Mouse (Mus musculus): Measurements from ENCODE around the gene Anxa4.
A peak's percentile ranks its signal among the peaks of the same experiment; 100 is the strongest.

Anxa4 gene

GRCm38 (mm10) chr6:86752843-86753485 is 40.4 kb downstream of the Anxa4 start:
- no peak for DNase-seq (ENCODE audit: inconsistent ontology term)

GRCm38 (mm10) chr6:86750961-86751360 is 42.4 kb downstream of the Anxa4 start:
- DNase-seq (ENCODE audit: inconsistent ontology term), result no peak

- no peak for DNase-seq (ENCODE audit: inconsistent ontology term)
These were observed 43.6 kb downstream of the Anxa4 start for GRCm38 (mm10) chr6:86749817-86750216.

GRCm38 (mm10) chr6:86747171-86747570 is 46.2 kb downstream of the Anxa4 start:
- DNase-seq (ENCODE audit: inconsistent ontology term), result peak; percentile 30

- DNase-seq (ENCODE audit: inconsistent ontology term), result no peak
These were observed 52.7 kb downstream of the Anxa4 start for GRCm38 (mm10) chr6:86740652-86741051.

- DNase-seq (ENCODE audit: inconsistent ontology term), result no peak
These were observed 56.6 kb downstream of the Anxa4 start for GRCm38 (mm10) chr6:86736830-86737229.

GRCm38 (mm10) chr6:86736313-86736712 is 57.1 kb downstream of the Anxa4 start:
- DNase-seq (ENCODE audit: inconsistent ontology term), result no peak

GRCm38 (mm10) chr6:86733183-86733876 is 60.1 kb downstream of the Anxa4 start, which contains the start of gene Gmcl1:
Gmcl1 (minus strand) TSS chr6:86733383.
- peak; percentile 99 for DNase-seq (ENCODE audit: inconsistent ontology term)

GRCm38 (mm10) chr6:86732276-86733173 is 60.9 kb downstream of the Anxa4 start:
- DNase-seq (ENCODE audit: inconsistent ontology term), result peak; percentile 11

GRCm38 (mm10) chr6:86728711-86729110 is 64.7 kb downstream of the Anxa4 start:
- DNase-seq (ENCODE audit: inconsistent ontology term), result no peak

GRCm38 (mm10) chr6:86721977-86722376 is 71.4 kb downstream of the Anxa4 start:
- DNase-seq (ENCODE audit: inconsistent ontology term), result no peak

GRCm38 (mm10) chr6:86708072-86708774 is 85.2 kb downstream of the Anxa4 start:
- no peak for DNase-seq (ENCODE audit: inconsistent ontology term)

- no peak for DNase-seq (ENCODE audit: inconsistent ontology term)
These were observed 90.8 kb downstream of the Anxa4 start for GRCm38 (mm10) chr6:86702577-86702976.

GRCm38 (mm10) chr6:86697903-86698302 is 95.5 kb downstream of the Anxa4 start:
- DNase-seq (ENCODE audit: inconsistent ontology term), result no peak

- DNase-seq (ENCODE audit: inconsistent ontology term), result no peak
These were observed 97.2 kb downstream of the Anxa4 start for GRCm38 (mm10) chr6:86696213-86696612.

- no peak for DNase-seq (ENCODE audit: inconsistent ontology term)
These were observed 98.9 kb downstream of the Anxa4 start for GRCm38 (mm10) chr6:86694465-86694864.

- no peak for DNase-seq (ENCODE audit: inconsistent ontology term)
These were observed 103.7 kb downstream of the Anxa4 start for GRCm38 (mm10) chr6:86689671-86690070.

GRCm38 (mm10) chr6:86686971-86687370 is 106.4 kb downstream of the Anxa4 start:
- no peak for DNase-seq (ENCODE audit: inconsistent ontology term)
